Mouse (Mus musculus): ENCODE results near the gene Usp15.

DNA sequence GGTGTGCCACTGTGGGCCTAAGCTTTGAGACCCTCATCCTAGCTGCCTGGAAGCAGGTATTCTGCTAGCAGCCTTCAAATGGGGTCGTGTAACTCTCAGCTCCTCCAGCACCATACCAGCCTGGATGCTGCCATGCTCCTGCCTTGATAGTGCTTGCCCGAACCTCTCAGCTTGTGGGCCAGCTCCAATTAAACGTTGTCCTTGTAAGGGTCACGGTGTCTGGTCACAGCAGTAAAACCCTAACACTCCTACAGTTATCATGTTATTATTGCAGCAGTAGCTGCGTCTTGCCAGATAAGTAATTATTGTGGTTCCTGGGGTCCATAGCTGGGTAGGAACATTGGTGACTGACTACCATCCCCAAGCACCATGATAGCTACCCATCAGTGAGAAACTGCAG is 4.2 kb upstream of the Usp15 start:
- no peak for TF ChIP-seq CTCF (IDR thresholded peaks at IDR 0.05; ENCODE audit: borderline replicate concordance, extremely low read depth, insufficient read depth, insufficient read length)
- no peak for TF ChIP-seq POLR2A (IDR thresholded peaks at IDR 0.05; ENCODE audit: borderline replicate concordance, extremely low read depth, insufficient read depth, insufficient read length, poor library complexity, severe bottlenecking)
